Mouse (Mus musculus) brain, embryonic 14.5 days (tissue): ENCODE data around the gene Ecm2. TPM values are rescaled to one million over a fixed set of nuclear protein-coding genes. Genes with fewer than 3 reads are reported as not detected.

Experiments used
- DNase-seq: peaks from one replicate; pipeline ENCODE4 v3.0.0-alpha.2; 2011; ENCODE audit warnings: low read depth
- CTCF ChIP-seq: fragments of 200-500 bp; IDR thresholded peaks from 2 replicates; pipeline ENCODE4 v1.5.1; 2012; ENCODE audit warnings: inconsistent platforms, mild to moderate bottlenecking, moderate library complexity, borderline replicate concordance; ENCODE audit not compliant: insufficient read depth, insufficient read length; ENCODE audit errors: extremely low read depth
- POLR2A ChIP-seq: fragments of 200-500 bp; IDR thresholded peaks from 2 replicates; pipeline ENCODE4 v1.6.1; 2012; ENCODE audit warnings: mild to moderate bottlenecking, inconsistent platforms, borderline replicate concordance; ENCODE audit not compliant: poor library complexity, insufficient read depth, insufficient read length, severe bottlenecking; ENCODE audit errors: extremely low read depth
- polyA plus RNA-seq: library from polyadenylated mRNA; depleted of rRNA; stranded (reverse); fragments of >200 nt; gene quantifications from 2 replicates; pipeline ENCODE4 v1.2.3, GENCODE M21; 2012; rRNA removed

Ecm2 gene
- polyA plus RNA-seq, 1 experiment: 2.8 TPM

DNA sequence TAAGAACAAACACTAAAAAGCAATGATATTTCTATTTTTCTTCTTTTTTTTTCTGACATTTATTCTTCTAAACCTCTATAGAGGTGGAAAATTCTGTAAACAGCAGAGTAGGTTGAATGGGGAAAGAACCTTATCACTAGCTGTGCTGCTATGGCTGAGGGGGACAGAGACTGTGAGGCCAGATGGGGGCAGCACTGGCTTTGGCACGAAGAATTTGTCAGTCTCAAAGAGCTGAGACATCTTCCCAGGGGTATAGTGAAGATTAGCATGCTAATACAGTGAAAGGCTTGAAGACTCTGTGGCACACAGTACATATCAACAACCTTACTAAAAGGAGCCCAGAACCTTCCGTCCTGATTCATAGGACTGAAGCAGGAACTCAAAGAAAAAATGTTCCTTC is 54.6 kb downstream of the Ecm2 start:
- TF ChIP-seq CTCF: peak; percentile 44; the same call in 1 of the 2 replicates
- TF ChIP-seq POLR2A: no peak
- DNase-seq: peak; percentile 55

DNA sequence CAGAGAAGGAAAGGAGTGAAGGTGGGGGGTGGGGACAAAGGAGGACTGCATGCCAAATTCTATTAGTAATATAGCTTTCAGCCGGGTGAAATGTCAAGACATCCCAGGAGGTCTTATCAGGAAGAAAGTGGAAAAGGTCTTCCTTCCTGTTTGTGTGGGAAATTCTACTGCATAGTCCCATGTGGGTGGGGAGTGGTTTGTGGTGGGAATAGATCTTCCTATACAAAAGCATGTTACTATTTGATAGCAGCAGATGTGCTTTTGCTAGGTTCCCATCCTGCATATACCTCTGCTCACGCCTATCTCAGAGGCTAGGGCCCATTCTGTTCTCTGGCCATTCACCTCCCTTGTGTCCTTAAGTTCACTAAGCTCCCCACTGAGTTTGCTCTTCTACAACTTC is 56.3 kb downstream of the Ecm2 start:
- TF ChIP-seq POLR2A: no peak
- no peak for TF ChIP-seq CTCF
- no peak for DNase-seq

DNA sequence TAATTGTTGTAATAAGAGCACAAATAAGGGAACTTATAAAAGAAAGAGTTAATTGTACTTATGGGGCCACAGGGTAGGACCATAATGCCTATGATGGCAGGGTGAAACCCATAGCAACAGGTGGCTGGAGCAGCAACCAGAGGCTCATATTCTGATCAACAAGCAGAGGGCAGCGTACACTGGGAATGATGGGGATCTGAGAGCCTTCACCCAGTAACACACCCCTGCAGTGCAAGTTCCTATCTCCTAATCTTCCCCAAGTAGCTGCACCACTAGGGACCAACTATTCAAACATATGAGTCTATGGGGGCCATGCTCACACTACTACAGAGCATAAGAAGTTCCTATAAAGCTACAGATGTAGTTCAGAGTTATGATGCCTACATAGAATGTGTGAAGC is 59.7 kb downstream of the Ecm2 start:
- TF ChIP-seq POLR2A (no peak), CTCF (no peak)
- DNase-seq: no peak

DNA sequence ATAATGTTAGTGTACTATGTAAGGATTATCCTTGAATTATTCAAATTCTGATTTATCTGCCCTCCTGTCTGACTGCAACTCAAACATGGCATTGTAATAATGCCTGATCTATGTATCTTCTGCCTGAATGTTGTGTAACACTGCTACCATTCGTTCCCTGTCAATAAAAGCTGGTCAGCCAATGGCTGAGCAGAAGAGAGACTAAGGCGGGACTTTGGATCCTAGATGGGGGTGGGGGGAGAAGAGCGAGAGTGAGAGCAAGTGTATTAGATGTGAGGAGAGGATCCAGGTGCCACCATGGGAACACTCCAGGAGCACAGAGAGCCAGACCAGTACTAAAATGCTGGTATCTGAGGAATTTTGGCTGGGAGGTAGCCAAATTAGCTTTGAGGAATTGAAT is 65.8 kb downstream of the Ecm2 start:
- DNase-seq: no peak
- no peak for TF ChIP-seq POLR2A
- no peak for TF ChIP-seq CTCF

DNA sequence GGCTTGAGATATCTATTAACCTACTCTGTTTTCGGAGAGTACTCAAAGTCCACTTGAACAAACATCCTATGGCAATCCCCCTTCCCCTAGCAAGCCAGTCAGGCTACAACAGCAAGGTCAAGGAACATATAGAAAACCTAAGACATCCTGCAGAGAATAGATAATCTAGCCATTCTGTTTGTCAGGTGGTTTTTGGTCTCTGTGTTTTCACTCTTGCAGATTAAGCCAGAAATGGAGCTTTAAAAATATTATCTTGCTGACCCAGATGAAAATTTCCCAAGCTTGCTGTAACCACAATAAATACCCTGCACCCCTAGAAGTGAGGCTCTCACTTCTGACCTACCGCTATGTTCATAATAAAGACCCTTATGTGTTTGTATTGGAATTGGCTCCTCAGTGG is 66.8 kb downstream of the Ecm2 start:
- DNase-seq: no peak
- no peak for TF ChIP-seq POLR2A
- no peak for TF ChIP-seq CTCF

DNA sequence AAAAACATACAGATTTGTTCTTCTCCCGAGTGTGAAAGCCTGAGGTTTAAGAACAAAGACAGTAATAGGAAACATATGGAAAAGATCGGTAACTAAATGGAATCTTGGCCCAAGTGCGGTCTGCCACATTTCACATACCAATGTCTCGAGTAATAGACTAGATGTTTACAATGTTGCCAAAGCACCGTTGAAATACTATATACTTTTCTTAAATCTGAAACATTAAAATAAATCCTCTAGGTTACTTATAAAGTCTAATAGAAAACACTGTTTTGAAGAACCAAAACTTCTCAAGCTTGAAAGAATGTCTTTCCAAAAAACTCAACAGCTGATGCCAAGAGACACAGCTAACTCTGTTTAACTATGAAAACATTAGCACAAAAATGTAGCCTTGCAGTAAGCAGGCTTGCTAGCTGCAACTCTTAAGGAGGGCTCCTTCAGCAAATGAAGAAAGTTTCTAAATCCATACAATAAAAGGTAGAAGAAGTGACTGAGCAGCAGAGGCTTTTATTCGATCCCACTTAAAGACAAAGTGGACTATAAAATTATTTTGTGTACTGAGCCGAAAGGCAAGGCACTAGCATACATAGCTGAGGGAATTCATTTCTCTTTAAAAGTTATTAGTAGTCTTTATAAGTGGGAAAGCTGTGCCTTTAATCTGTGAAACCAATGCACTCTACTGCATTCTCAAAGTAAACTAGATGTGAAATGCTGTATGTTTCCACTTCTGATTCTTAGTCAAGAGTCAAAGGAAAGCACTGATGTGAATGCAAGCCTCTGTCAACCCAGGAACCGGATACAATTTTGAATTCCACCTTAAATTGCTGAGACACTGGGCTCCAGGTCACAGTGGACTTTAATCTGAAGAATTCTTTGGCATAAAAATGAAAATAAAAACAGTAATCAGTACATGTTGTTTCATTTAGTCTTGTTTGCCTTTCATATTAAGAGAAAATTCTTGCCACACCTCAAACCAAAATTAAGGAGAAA is 77.2 kb downstream of the Ecm2 start, which contains the start of gene Omd:
Omd (plus strand) TSS at position 922 of the 990 bp plus-strand sequence.
- peak; percentile 6 for DNase-seq
- TF ChIP-seq POLR2A (no peak), CTCF (no peak)

Other genes starting within 250 kb of the Ecm2 start
- gene Fgd3, start 184.5 kb upstream of the Ecm2 start, polyA plus RNA-seq: 8.6 TPM in 2 replicates
- gene Bicd2, start 163.2 kb upstream of the Ecm2 start, polyA plus RNA-seq: 35.9 and 42.3 TPM in 2 replicates
- 8.7 and 9.9 TPM in 2 replicates for gene Ippk, start 83.6 kb upstream of the Ecm2 start, polyA plus RNA-seq
- 0.23 and 0.48 TPM in 2 replicates for gene Tes3-ps, start 11.5 kb upstream of the Ecm2 start, polyA plus RNA-seq
- 2.5 and 4.8 TPM in 2 replicates for gene Aspn, start 39.6 kb downstream of the Ecm2 start, polyA plus RNA-seq
- gene Omd, start 77.7 kb downstream of the Ecm2 start, polyA plus RNA-seq: 0.08 and 0.59 TPM in 2 replicates
- 6.0 and 9.1 TPM in 2 replicates for gene Ogn, start 103.2 kb downstream of the Ecm2 start, polyA plus RNA-seq
- 3.0 and 6.2 TPM in 2 replicates for gene Cenpp, start 148.0 kb downstream of the Ecm2 start, polyA plus RNA-seq
- gene Nol8, start 148.3 kb downstream of the Ecm2 start, polyA plus RNA-seq: 10.6 and 11.6 TPM in 2 replicates
- gene Iars, start 177.3 kb downstream of the Ecm2 start, polyA plus RNA-seq: 41.9 and 48.7 TPM in 2 replicates